Mouse (Mus musculus) CH12.LX (cell line): ENCODE results near the gene Stat6. TPM values are rescaled to one million over a fixed set of nuclear protein-coding genes. Genes with fewer than 3 reads are reported as not detected.
A peak's percentile ranks its signal among the peaks of the same experiment; 100 is the strongest.

Experiments used
- DNase-seq: peaks from one replicate; pipeline ENCODE4 v3.0.0-alpha.2; 2013; ENCODE audit errors: extremely low read depth
- H3K27ac ChIP-seq: 2 replicates; pipeline ENCODE4 v1.5.1; 2012; ENCODE audit warnings: low read depth, mild to moderate bottlenecking, control low read depth, moderate library complexity; ENCODE audit not compliant: insufficient read depth
- H3K27me3 ChIP-seq: replicated peaks from 2 replicates; pipeline ENCODE3; 2012; ENCODE audit warnings: inconsistent platforms
- H3K36me3 ChIP-seq, 2 experiments: replicated peaks in 1 of 2; 2 replicates each; pipeline versions ENCODE3 to v1.6.1; 2012; ENCODE audit warnings: inconsistent platforms in 1 of 2, low read length in 1 of 2, mild to moderate bottlenecking in 1 of 2, mixed read lengths in 1 of 2, moderate library complexity in 1 of 2; ENCODE audit not compliant: control insufficient read depth in 1 of 2, insufficient read depth in 1 of 2
- H3K4me1 ChIP-seq, 2 experiments: 2 replicates each; pipeline ENCODE4 v1.6.1; 2012; ENCODE audit warnings: inconsistent platforms in 1 of 2, moderate library complexity in 1 of 2; ENCODE audit not compliant: insufficient read depth in 2 of 2, control insufficient read depth in 1 of 2
- H3K4me2 ChIP-seq: 2 replicates; pipeline ENCODE4 v1.6.1; 2012; ENCODE audit warnings: low read depth, mild to moderate bottlenecking, control low read depth; ENCODE audit not compliant: poor library complexity, insufficient read depth, severe bottlenecking
- H3K4me3 ChIP-seq, 3 experiments: fragments of 150-350 bp in 1 of 3; sonication (generic) in 1 of 3; replicated peaks in 1 of 3; 2 replicates each; pipeline versions ENCODE3 to v1.5.1; 2011 to 2012; ENCODE audit warnings: low read depth in 2 of 3, low read length in 2 of 3, mild to moderate bottlenecking in 2 of 3, moderate library complexity in 2 of 3, control low read depth in 1 of 3, improper control_type of control experiment in 1 of 3, inconsistent platforms in 1 of 3, mixed read lengths in 1 of 3; ENCODE audit not compliant: poor library complexity in 1 of 3
- H3K79me2 ChIP-seq: replicated peaks from 2 replicates; pipeline ENCODE4 v1.6.1; 2012; ENCODE audit warnings: mild to moderate bottlenecking, moderate library complexity; ENCODE audit not compliant: control insufficient read depth, poor library complexity, insufficient read depth, severe bottlenecking; ENCODE audit errors: extremely low read depth
- H3K9ac ChIP-seq: 2 replicates; pipeline ENCODE4 v1.6.1; 2012; ENCODE audit warnings: low read depth, mild to moderate bottlenecking, control low read depth, moderate library complexity; ENCODE audit not compliant: insufficient read depth
- H3K9me3 ChIP-seq: replicated peaks from 2 replicates; pipeline ENCODE3; 2012; ENCODE audit warnings: low read length, inconsistent platforms, mixed read lengths
- CHD1 ChIP-seq: IDR thresholded peaks from 2 replicates; pipeline ENCODE4 v1.6.1; 2012; ENCODE audit warnings: low read depth, low read length, improper control_type of control experiment, inconsistent platforms
- CTCF ChIP-seq, 2 experiments: IDR thresholded peaks in 1 of 2; conservative IDR thresholded peaks in 1 of 2; 2 replicates each; pipeline ENCODE4 v1.5.1; 2011 to 2012; ENCODE audit warnings: low read depth in 2 of 2, low read length in 2 of 2, improper control_type of control experiment in 1 of 2, inconsistent platforms in 1 of 2, mild to moderate bottlenecking in 1 of 2, moderate library complexity in 1 of 2
- HCFC1 ChIP-seq: IDR thresholded peaks from 2 replicates; pipeline ENCODE4 v1.6.1; 2012; ENCODE audit warnings: low read depth, mild to moderate bottlenecking, inconsistent platforms, low read length, improper control_type of control experiment
- IRF4 ChIP-seq: IDR thresholded peaks from 2 replicates; pipeline ENCODE4 v1.6.1; 2014; ENCODE audit warnings: low read depth, mild to moderate bottlenecking, inconsistent platforms, low read length, improper control_type of control experiment
- JUN ChIP-seq: IDR thresholded peaks from 2 replicates; pipeline ENCODE4 v1.6.1; 2011; ENCODE audit warnings: low read depth, mild to moderate bottlenecking, low read length, improper control_type of control experiment, moderate library complexity; ENCODE audit not compliant: insufficient read depth
- KAT2A ChIP-seq: IDR thresholded peaks from 2 replicates; pipeline ENCODE4 v1.6.1; 2012; ENCODE audit warnings: low read length, improper control_type of control experiment, inconsistent platforms; ENCODE audit not compliant: insufficient replicate concordance
- MAX ChIP-seq: IDR thresholded peaks from 2 replicates; pipeline ENCODE4 v1.6.1; 2011; ENCODE audit warnings: low read length, improper control_type of control experiment
- MAZ ChIP-seq: IDR thresholded peaks from 2 replicates; pipeline ENCODE4 v1.6.1; 2012; ENCODE audit warnings: low read depth, mild to moderate bottlenecking, inconsistent platforms, low read length, improper control_type of control experiment, moderate library complexity
- MYC ChIP-seq: IDR thresholded peaks from 2 replicates; pipeline ENCODE4 v1.6.1; 2011; ENCODE audit warnings: low read depth, mild to moderate bottlenecking, improper control_type of control experiment, low read length
- NRF1 ChIP-seq: IDR thresholded peaks from 2 replicates; pipeline ENCODE4 v1.6.1; 2014; ENCODE audit warnings: low read depth, mild to moderate bottlenecking, inconsistent platforms, low read length, improper control_type of control experiment, moderate library complexity
- PAX5 ChIP-seq: IDR thresholded peaks from 2 replicates; pipeline ENCODE4 v1.6.1; 2012; ENCODE audit warnings: low read length, inconsistent platforms, mixed read lengths
- POLR2AphosphoS2 ChIP-seq: IDR thresholded peaks from 2 replicates; pipeline ENCODE4 v1.6.1; 2011; ENCODE audit warnings: low read depth, low read length, improper control_type of control experiment
- RAD21 ChIP-seq: IDR thresholded peaks from 2 replicates; pipeline ENCODE4 v1.6.1; 2011; ENCODE audit warnings: low read depth, mild to moderate bottlenecking, low read length, improper control_type of control experiment, moderate library complexity
- SIN3A ChIP-seq: IDR thresholded peaks from 2 replicates; pipeline ENCODE4 v1.6.1; 2012; ENCODE audit warnings: low read length, improper control_type of control experiment, inconsistent platforms
- SMC3 ChIP-seq: IDR thresholded peaks from 2 replicates; pipeline ENCODE4 v1.6.1; 2011; ENCODE audit warnings: low read depth, low read length, improper control_type of control experiment
- TBP ChIP-seq: conservative IDR thresholded peaks from 2 replicates; pipeline ENCODE4 v1.6.1; 2011; ENCODE audit warnings: low read depth, low read length, improper control_type of control experiment
- UBTF ChIP-seq: IDR thresholded peaks from 2 replicates; pipeline ENCODE4 v1.6.1; 2012; ENCODE audit warnings: low read depth, mild to moderate bottlenecking, inconsistent platforms, low read length, improper control_type of control experiment, moderate library complexity
- USF1 ChIP-seq: IDR thresholded peaks from 2 replicates; pipeline ENCODE4 v1.6.1; 2014; ENCODE audit warnings: low read depth, mild to moderate bottlenecking, inconsistent platforms, low read length, improper control_type of control experiment
- USF2 ChIP-seq: conservative IDR thresholded peaks from 2 replicates; pipeline ENCODE4 v1.6.1; 2011; ENCODE audit warnings: low read depth, low read length, improper control_type of control experiment
- ZMIZ1 ChIP-seq: IDR thresholded peaks from 2 replicates; pipeline ENCODE4 v1.6.1; 2012; ENCODE audit warnings: low read depth, mild to moderate bottlenecking, inconsistent platforms, low read length, improper control_type of control experiment
- ZNF384 ChIP-seq: IDR thresholded peaks from 2 replicates; pipeline ENCODE4 v1.6.1; 2012; ENCODE audit warnings: low read depth, low read length, improper control_type of control experiment, inconsistent platforms
- dilution Hi-C: fragments of 300-500 bp; cut with MboI; formaldehyde crosslinking; loops from 2 replicates; pipeline ENCODE4 v1.14.3; 2020; ENCODE audit warnings: low sequenced_read_pairs; ENCODE audit not compliant: extremely low pct_unique_long_range_greater_than_20kb, extremely low pct_ligation_motif_present
- in situ Hi-C: fragments of 300-500 bp; cut with MboI; formaldehyde crosslinking; loops from 3 replicates; pipeline ENCODE4 v1.14.3; 2019; ENCODE audit warnings: low sequenced_read_pairs, low pct_ligation_motif_present, low pct_unique_long_range_greater_than_20kb, mixed read lengths
- polyA plus RNA-seq: library from polyadenylated mRNA; unstranded; fragments of >175 nt; gene quantifications from 2 replicates; pipeline ENCODE4 v1.2.1, GENCODE M21; 2012; ENCODE audit warnings: low read depth; ENCODE audit not compliant: insufficient read length
- total RNA-seq, 2 experiments: library from RNA; depleted of rRNA; stranded (reverse); fragments of 300-350 nt in 1 of 2; fragments of >200 nt in 1 of 2; gene quantifications; 2 replicates each; pipeline ENCODE4 v1.2.3; 2012 to 2014

Stat6 gene
- total and polyA plus RNA-seq, 3 experiments = 71.5 to 76.6 (median 72.1) TPM

GRCm38 (mm10) chr10:127670185-127670584 is 27.4 kb downstream of the Stat6 start:
- peaks cover 7 to 39% of the 10 kb centered on the region in 2 experiments for H3K4me1 ChIP-seq
- no peak overlapping the region for H3K9ac ChIP-seq
- in situ Hi-C loops = loop anchor here (10.0 kb wide), 1 partner anchor 65 kb away; the partner anchor contains the start of gene Zbtb39
- H3K4me2 ChIP-seq = no peak overlapping the region
- peak; percentile 31 for DNase-seq
- H3K4me3 ChIP-seq = no peak overlapping the region
- no peaks in the 10 kb centered on the region for H3K9me3 ChIP-seq
- H3K27ac ChIP-seq = no peak overlapping the region
- H3K79me2 ChIP-seq = no peaks in the 10 kb centered on the region
- dilution Hi-C loops = no loop called here
- peaks cover 24% of the 10 kb centered on the region for H3K27me3 ChIP-seq
- TF ChIP-seq TBP (no peak), CTCF (conservative IDR thresholded peaks at IDR 0.05 in 1 of 2, IDR thresholded peaks at IDR 0.05 in 1 of 2; ENCODE audit: low read depth in 2 of 2, low read length in 2 of 2) (peak in 1 of 2 experiments; percentile 41; a peak in 2 of 4 replicates), RAD21 (peak; percentile 6), SMC3 (peak; percentile 11; the same call in 1 of the 2 replicates), MAZ (no peak)
- TF ChIP-seq, all 38 proteins: peak for 3
- H3K36me3 ChIP-seq = no peaks in the 10 kb centered on the region

GRCm38 (mm10) chr10:127671276-127671675 is 28.5 kb downstream of the Stat6 start:
- Histone ChIP-seq H3K9ac (no peak overlapping the region), H3K79me2 (no peaks in the 10 kb centered on the region)
- in situ Hi-C loops = loop anchor here (10.0 kb wide), 1 partner anchor 64 kb away; the partner anchor contains the start of gene Zbtb39

GRCm38 (mm10) chr10:127674046-127674655 is 31.4 kb downstream of the Stat6 start:
- Histone ChIP-seq H3K36me3 (peaks cover 0 to 3% of the 10 kb centered on the region in 2 experiments), H3K4me1 (peaks cover 6 to 31% of the 10 kb centered on the region in 2 experiments), H3K9me3 (no peaks in the 10 kb centered on the region), H3K27ac (no peak overlapping the region), H3K9ac (no peak overlapping the region), H3K27me3 (no peaks in the 10 kb centered on the region), H3K4me3 (no peak overlapping the region), H3K79me2 (peaks cover 3% of the 10 kb centered on the region), H3K4me2 (no peak overlapping the region)
- dilution Hi-C loops (no loop called here), in situ Hi-C loops (loop anchor here (10.0 kb wide), 1 partner anchor 61 kb away; the partner anchor contains the start of gene Zbtb39)
- TF ChIP-seq TBP (no peak), POLR2AphosphoS2 (no peak), UBTF (no peak), HCFC1 (no peak), JUN (no peak), CTCF (conservative IDR thresholded peaks at IDR 0.05 in 1 of 2, IDR thresholded peaks at IDR 0.05 in 1 of 2; ENCODE audit: low read depth in 2 of 2, low read length in 2 of 2) (no peak), MAX (no peak), IRF4 (no peak), CHD1 (no peak), USF1 (no peak), SIN3A (no peak), USF2 (no peak), PAX5 (no peak), ZNF384 (no peak), ZMIZ1 (no peak), SMC3 (no peak), NRF1 (no peak), MYC (no peak)
- DNase-seq = no peak

More at GRCm38 (mm10) chr10:127671276-127671675, 28.5 kb downstream of the Stat6 start:
- no peak overlapping the region for H3K27ac ChIP-seq
- dilution Hi-C loops = no loop called here
- peaks cover 14% of the 10 kb centered on the region for H3K27me3 ChIP-seq
- no peak overlapping the region for H3K4me2 ChIP-seq
- H3K36me3 ChIP-seq = no peaks in the 10 kb centered on the region
- peak; percentile 50 for DNase-seq
- no peaks in the 10 kb centered on the region for H3K9me3 ChIP-seq
- H3K4me1 ChIP-seq = peaks cover 7 to 35% of the 10 kb centered on the region in 2 experiments
- no peak overlapping the region for H3K4me3 ChIP-seq
- TF ChIP-seq KAT2A (no peak), SIN3A (no peak), CTCF (conservative IDR thresholded peaks at IDR 0.05 in 1 of 2, IDR thresholded peaks at IDR 0.05 in 1 of 2; ENCODE audit: low read depth in 2 of 2, low read length in 2 of 2) (peak; percentile 53 to 94)
